Mouse (Mus musculus) layer of hippocampus, postnatal 14 days (tissue): Measurements from ENCODE around the gene Thsd1. TPM values are rescaled to one million over a fixed set of nuclear protein-coding genes. Genes with fewer than 3 reads are reported as not detected.

Experiments
- DNase-seq, 2 experiments: peaks; one replicate each; pipeline ENCODE4 v3.0.0; 2021 to 2022; ENCODE audit warnings: low spot score in 2 of 2, mixed read lengths in 1 of 2
- long read RNA-seq, 2 experiments: library from polyadenylated mRNA; stranded (forward); transcript quantifications; one replicate each; pipeline ENCODE4 v2.0.0; 2021
- total RNA-seq, 2 experiments: library from RNA; stranded (reverse); gene quantifications; 2 replicates each; pipeline ENCODE4 v1.2.3; 2021

Gene Thsd1
- 1 to 10 TPM; 5.3 to 6.0 TPM for total RNA-seq
- long read RNA-seq, experiment 1, full-length matches to known transcripts = 4 of 5 reads
- long read RNA-seq, experiment 1, partial matches to known transcripts = 0 of 5 reads
- long read RNA-seq, experiment 1, other reads (novel, unspliced or antisense) = 1 of 5 reads
- long read RNA-seq, experiment 2, full-length matches to known transcripts = 6 of 8 reads
- long read RNA-seq, experiment 2, partial matches to known transcripts = 0 of 8 reads
- long read RNA-seq, experiment 2, other reads (novel, unspliced or antisense) = 2 of 8 reads

DNA sequence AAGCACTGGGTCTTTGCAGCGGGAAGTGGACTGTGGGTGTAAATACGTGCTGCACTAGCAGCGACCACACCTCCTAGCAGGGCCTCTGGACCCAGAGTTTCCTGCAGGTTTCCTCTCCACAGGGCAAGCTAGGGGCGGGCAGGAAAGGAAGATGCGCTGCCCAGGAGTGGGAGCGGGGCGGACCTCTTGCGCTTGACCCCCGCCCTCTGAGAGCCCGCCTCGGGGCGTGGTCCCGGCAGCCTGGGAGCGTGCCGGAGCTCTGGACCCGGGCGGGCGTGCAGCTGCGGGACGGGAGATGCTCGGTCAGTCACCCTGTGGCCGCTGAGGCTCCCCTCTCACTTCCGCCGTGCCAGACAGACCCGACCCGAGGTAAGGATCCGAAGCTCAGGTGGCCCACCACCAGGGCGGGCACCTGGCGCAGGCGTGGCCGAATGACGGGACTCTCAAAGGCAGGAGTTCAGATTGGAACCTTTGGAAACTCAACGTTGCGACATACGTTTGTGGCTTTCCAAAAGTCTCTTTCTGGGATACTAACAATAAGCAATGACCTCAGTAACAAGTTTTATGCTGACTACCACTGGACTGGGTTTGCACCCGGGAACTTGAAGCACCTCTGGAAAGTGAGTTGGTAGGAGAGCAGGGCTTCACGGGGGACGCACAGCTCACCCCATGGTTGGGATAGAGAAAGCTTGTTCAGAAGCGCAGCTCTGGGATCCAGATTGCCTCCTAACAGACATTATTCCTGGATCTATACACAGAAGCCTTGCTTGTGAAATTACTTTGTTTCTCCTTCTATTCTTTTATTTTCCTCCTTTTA lies at the start of gene Thsd1:
Gene Thsd1, plus strand, starts transcription at position 253 of the 817 bp plus-strand sequence.
- no peak for DNase-seq

GRCm38 (mm10) chr8:22184884-22185283 lies 42.2 kb upstream of the Thsd1 start:
- no peak for DNase-seq

DNA sequence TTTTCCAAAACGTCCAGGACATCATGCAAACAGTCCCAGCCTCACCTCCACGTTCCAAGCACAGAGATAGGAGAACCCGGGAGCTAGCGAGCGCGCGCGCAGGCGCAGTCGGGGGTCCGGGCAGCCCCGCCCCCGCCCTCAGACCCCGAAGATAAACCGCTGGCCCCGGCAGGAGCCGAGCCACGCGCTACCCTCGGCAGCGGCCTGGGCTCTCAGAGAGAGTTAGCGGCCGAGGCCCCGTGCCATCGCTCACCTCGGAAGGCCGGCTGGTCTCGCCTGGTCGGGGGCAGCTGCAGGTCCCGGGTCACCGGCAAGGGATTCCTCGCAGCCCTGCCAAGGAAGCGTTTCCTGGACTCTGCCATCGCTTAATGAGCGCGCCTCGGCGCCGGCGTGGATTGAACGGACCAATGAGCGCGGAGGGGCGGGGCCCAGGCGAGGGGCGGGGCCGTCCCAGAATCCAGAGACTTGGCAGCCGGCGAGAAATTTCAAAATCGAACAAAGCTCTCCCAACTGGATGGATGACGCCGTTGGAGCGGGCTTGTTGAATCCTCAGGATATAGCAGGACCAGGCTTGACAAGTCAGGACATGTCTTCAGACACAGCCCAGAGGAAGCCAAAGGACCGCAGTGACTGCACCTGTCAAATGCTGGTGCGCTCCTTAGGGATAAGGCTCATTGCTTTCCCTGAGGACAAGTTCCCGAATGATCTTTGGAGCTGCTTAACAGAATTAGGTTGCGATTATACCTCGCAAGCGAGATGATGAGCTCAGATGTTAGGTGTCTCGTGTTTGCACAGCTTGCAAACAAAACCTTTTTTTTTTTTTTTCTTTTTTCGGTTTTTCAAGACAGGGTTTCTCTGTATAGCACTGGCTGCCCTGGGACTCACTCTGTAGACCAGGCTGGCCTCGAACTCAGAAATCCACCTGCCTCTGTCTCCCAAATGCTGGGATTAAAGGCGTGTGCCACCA lies 41.4 kb upstream of the Thsd1 start, which contains the start of gene Ckap2:
Gene Ckap2, minus strand, starts transcription at position 389 of the 967 bp plus-strand sequence.
- peak; percentile 84 to 88 for DNase-seq

DNA sequence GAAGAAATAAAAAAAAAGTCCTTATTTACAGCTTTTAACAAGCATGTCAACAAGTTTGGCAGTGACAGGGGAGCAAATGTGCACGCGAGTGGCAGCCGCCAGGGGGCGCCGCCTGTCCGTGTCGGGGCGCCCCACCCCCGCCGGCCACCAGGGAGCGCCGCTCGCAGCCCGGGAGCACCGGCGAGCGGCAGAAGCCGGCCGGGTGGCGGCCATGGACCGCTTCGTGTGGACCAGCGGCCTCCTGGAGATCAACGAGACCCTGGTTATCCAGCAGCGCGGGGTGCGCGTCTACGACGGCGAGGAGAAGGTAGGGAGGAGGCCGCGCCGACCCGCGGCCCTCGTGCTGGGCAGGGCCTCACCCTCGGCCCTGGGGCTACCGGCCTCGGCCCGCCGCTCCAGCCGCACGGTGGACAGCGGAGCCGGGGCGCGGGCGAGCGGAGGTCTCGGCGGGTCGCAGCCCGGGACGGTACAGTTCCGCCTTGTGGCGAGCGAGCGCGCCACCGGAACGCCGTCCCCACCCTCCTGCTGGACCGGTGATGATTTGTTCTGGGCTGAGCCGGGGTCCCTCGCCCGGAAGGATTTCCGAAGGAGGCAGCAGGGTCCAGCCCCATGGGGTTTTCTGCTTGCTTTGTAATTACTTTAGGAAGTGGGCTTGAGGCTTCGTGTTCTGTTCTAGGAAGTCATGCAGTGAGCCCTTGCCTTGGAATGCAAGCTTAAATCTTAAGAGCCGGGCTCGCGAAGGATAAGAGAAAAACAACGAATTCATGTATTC lies 34.3 kb upstream of the Thsd1 start, which contains the start of gene Vps36:
Gene Vps36, plus strand, starts transcription at position 150 of the 772 bp plus-strand sequence.
- peak; percentile 87 to 90 for DNase-seq

DNA sequence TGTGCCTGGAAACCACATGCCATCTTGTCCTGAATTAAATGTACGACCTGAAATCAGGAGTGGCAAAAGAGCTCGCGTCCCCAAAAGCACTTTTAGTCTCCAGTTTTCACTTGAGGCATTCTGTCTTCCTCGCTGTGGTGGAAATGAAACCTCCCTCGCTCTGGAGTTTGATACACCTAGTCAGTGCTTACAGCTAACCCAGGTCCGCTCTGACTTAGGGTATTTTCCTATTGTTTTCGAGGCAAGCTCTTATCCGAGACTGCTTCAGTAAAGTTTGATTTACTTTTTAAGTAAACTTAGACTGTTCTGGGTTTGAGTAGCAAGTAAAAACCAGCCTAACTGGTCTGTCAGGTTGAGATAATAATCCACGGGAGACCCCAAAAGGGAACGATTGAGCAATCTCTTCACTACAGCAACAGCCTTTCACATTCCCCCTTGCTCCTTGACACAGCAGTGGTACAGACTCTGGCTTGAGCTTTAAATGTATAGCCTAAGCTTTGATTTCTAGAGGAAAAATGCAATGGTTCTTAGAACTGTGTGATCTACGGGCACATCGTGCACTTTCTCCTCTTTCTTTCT lies 33.6 kb upstream of the Thsd1 start:
- no peak for DNase-seq

- no peak for DNase-seq
These were observed 29.2 kb upstream of the Thsd1 start for GRCm38 (mm10) chr8:22197914-22198313.

DNA sequence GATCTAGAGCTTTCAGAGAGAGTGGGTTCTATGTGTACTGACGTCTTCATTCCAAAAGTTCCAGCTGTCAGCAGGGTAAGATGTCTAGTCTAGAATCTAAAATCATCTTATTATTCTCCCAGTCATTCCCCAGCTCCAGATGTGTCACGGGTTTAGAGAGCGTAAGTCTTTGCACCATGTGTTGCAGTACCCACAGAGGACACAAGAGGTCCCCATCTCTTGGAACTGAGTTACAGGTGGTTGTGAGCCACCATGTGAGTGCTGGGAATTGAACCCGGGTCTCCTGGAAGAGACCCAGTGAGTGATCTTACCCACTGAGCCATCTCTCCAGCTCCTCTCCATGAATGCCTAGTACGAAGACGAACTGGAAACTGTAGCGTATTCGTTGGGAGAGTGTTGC lies 27.6 kb upstream of the Thsd1 start:
- no peak for DNase-seq

DNA sequence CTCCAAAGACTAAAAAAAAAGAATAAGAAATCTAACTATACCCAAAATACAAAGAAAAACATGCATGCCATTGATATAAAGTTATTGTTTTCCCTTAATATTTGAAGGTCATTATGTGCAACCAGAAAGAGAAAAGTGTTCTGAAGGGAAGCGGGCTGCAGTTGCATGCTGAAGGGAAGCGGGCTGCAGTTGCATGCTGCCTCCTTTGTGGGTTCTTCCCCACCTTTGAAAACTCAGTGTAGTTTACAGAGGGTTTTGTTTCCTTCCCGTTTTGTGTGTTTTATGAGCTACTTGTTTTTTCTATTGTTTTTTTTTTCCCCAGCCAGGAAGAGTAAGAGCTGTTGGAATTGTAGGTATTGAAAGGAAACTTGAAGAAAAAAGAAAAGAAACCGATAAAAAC lies 19.6 kb upstream of the Thsd1 start:
- DNase-seq = no peak

DNA sequence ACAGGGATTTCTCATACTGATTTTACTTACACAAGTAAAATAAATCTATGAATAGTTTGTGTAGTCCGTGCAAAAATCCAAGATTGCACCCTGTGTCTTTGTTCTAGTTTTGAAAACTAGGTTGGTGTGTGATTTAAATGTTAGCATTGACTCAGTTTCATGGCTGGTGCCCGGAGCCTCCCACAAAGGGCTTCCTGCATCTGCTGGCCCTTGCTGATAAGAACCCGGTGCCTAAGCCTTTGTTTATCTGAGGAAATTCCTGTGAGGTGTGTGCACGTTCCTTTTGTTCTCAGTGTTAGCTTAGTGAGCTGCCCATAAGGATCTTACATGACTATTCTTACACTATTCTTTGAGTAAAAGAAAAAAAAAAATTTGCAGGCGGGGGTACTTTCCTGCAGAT lies 18.1 kb upstream of the Thsd1 start:
- no peak for DNase-seq

GRCm38 (mm10) chr8:22214826-22215225 lies 12.3 kb upstream of the Thsd1 start:
- DNase-seq = no peak

DNA sequence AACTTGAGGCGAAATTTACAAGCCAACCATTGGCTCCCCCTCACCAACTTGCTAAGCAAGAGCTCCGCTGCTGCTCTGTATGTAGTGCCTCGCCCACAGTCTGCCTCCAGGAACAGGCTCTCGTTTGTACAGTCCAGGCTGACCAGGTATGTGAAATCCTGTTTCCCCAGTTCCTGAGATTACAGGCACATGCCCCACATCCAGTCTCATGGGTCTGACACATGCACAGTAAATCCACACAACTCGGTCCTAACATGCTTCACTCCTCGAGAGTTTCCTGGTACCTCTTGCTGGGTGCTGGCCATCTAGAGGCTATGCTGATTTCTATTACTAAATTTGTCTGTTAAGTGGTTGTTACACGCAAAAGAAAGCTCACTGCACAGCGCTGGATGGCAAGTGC lies 752 bp upstream of the Thsd1 start:
- no peak for DNase-seq

- no peak for DNase-seq
These were observed 1.5 kb downstream of the Thsd1 start for GRCm38 (mm10) chr8:22228621-22229020.

DNA sequence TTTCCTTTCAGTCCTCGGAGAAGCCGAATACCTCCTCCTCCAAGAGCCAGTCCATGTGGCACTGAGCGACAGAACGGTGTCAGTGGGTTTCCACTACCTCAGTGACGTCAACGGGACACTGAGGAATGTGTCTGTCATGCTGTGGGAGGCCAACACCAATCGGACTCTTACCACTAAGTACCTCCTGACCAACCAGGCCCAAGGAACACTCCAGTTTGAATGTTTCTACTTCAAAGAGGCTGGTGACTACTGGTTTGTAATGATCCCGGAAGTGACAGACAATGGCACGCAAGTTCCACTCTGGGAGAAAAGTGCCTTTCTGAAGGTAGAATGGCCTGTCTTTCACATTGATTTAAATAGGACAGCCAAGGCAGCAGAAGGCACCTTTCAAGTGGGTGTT lies 15.9 kb downstream of the Thsd1 start:
- DNase-seq = no peak

- no peak for DNase-seq
These were observed 18.6 kb downstream of the Thsd1 start for GRCm38 (mm10) chr8:22245663-22246062.

- no peak for DNase-seq
These were observed 20.8 kb downstream of the Thsd1 start for GRCm38 (mm10) chr8:22247956-22248355.

DNA sequence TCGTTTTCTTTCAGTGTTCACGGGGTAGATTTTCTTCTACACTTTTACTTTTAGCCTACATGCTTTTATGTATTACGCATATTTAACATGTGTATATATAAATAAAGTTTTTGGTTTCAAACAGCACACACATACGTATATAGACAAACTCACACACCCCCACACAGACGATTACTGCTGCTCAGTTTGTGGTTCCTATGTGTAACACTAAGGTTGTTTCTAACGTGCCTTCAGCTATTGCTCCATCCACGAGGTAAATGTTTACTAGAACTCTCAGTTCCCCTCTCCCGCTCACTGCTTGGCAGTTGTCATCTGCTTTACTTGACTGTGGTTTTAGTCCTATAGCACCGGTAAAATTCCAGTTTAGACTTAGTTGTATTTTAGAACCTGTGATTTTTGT lies 22.0 kb downstream of the Thsd1 start:
- no peak for DNase-seq

DNA sequence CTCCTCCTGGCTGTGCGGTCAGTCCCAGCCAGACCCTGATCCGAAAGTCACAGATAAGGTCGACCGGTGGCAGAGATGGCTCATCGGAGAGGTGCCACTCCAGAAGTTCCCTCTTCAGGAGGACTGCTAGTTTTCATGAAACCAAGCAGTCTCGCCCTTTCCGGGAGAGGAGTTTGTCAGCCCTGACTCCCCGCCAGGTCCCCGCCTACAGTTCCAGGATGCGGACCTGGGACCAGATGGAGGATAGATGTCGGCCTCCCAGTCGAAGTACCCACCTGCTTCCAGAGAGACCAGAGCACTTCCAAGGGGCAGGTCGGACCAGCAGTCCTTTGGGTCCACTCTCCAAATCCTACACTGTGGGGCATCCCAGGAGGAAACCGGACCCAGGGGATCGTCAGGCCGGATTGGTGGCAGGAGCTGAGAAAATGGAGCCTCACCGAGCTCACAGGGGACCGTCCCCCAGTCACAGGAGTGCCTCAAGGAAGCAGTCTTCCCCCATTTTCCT lies 31.9 kb downstream of the Thsd1 start:
- no peak for DNase-seq

DNA sequence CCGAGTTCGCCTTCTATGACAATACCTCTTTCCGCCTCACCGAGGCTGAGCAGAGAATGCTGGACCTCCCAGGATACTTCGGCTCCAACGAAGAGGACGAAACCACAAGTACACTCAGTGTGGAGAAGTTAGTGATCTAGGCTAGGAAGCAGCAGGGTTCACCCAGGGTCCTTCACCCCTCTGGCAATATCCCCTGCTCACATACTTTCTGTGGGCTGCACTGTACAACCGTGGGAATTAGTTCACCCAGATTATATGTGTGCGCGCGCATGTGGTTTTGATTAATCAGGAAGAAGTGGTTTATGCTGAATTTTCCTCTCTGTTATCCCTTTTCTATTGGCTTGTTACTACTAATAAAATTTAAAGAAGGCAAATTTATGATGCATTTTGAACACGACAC lies 32.4 kb downstream of the Thsd1 start:
- DNase-seq = no peak

DNA sequence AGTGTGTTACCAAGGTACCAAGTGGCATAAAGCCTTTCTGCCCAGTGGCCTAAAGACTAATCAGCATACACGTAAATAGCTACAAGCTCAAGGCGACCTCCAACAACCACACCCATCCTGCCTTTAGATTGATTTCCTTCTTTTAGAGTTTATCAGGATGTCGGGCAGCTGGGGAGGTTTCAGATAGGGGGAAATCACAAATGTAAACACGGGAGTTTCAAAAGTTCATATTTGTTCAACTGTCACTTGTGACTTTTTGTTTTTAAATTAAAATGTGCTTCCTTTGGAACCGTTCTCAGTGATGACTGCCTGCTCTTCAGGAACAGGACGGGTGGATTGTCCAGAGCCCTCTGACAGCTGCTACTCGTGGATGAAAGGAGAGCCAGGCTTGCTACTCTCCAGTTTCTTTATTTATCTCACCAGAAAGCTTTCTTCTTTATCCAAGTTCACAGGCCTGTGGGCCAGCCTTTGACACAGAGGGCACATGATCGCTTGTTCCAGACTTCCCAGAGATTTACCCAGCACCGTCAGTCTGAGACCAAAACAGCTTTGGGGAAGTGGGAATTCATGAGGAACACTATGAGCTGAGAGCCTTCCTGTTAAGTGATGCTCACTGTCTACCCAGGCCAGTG lies 33.1 kb downstream of the Thsd1 start:
- no peak for DNase-seq
